Mouse (Mus musculus) gastrocnemius, postnatal 4 days (tissue): Measurements from ENCODE around the gene Letm1. TPM values are rescaled to one million over a fixed set of nuclear protein-coding genes. Genes with fewer than 3 reads are reported as not detected.

Experiments used
- total RNA-seq, 2 experiments: library from RNA; stranded (reverse); gene quantifications; 2 replicates each; pipeline ENCODE4 v1.2.3; 2021

Letm1 gene
- total RNA-seq, 2 experiments from 2014 or later = 43.7 to 51.3 TPM

Other genes with a start within 250 kb of the Letm1 start
- 10 to 100 TPM; 37.5 to 42.7 TPM for gene Fam53a, start 153.2 kb downstream of the Letm1 start, total RNA-seq
- 1 to 10 TPM; 1.8 to 1.9 TPM for gene Gm9903, start 152.9 kb downstream of the Letm1 start, total RNA-seq
- gene Slbp, start 130.2 kb downstream of the Letm1 start, total RNA-seq = 10 to 100 TPM; 38.4 to 42.2 TPM
- 10 to 100 TPM; 31.2 to 33.7 TPM for gene Tacc3, start 124.7 kb downstream of the Letm1 start, total RNA-seq
- 10 to 100 TPM; 26.5 to 27.1 TPM for gene Tmem129, start 124.4 kb downstream of the Letm1 start, total RNA-seq
- 1 to 10 TPM; 2.2 to 2.6 TPM for gene Fgfr3, start 61.1 kb downstream of the Letm1 start, total RNA-seq
- gene Nsd2, start 37.9 kb upstream of the Letm1 start, total RNA-seq = 10 to 100 TPM; 72.1 to 75.6 TPM
- 10 to 100 TPM; 18.6 to 22.0 TPM for gene Nelfa, start 153.6 kb upstream of the Letm1 start, total RNA-seq
- gene Gm1673, start 200.6 kb upstream of the Letm1 start, total RNA-seq = 1 to 10 TPM; 5.0 to 6.9 TPM
- 1 to 10 TPM in 1 of 2 experiments, under 1 TPM in 1; 0.98 to 1.8 TPM for gene Nat8l, start 213.2 kb upstream of the Letm1 start, total RNA-seq